In the genomic region with DNA sequence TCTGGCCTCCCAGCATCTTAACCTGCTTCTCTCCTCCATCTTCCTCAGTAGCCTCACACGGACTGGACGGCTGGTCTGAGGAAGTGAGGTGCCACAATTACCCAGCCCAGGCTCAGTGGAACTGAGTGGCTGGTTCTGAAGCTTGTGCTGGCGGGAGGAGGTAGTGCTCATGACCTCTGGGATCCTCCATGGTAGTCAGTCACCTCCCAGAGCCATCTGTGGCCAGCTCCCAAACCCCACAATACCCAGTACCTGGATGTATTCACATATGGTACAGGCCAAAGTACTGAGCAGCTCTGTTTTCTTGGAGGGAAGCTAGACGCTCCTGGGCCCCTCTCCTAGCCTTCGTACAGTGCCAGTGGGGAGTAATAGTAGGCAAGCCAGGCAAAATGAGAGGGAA, we compare ENCODE assay signal across 17 mouse cellular contexts.
DNase-seq lines count a peak whose midpoint lies in the region; ATAC-seq lines count a peak whose summit lies in the region.
"Had no signal": no experiment of that assay in that cellular context is flagged by ENCODE, and none has a peak within 500 bp of the region (broad histone marks: within the 10 kb centered on the region; RNA-seq: fewer than 3 reads in every experiment).

No protein-coding gene starts in this region.

- H3K27me3 ChIP-seq in limb, embryonic 12.5 days, result peaks cover 23% of the 10 kb centered on the region; the same call in 1 of the 2 replicates
- peaks cover 50% of the 10 kb centered on the region for H3K27me3 ChIP-seq in limb, embryonic 10.5 days (ENCODE audit: low read depth, poor library complexity, severe bottlenecking)
- H3K27me3 ChIP-seq in embryonic facial prominence, embryonic 15.5 days, result no peaks in the 10 kb centered on the region; the same call in 1 of the 2 replicates

- H3K4me3 ChIP-seq in limb, embryonic 12.5 days (replicated peaks), result no peak overlapping the region
- H3K4me3 ChIP-seq in limb, embryonic 10.5 days, result no peak overlapping the region
- no peak overlapping the region for H3K4me3 ChIP-seq in embryonic facial prominence, embryonic 15.5 days (replicated peaks)
- H3K4me3 ChIP-seq: megakaryocyte, embryonic 14.5 days had no signal

- no peak overlapping the region for H3K4me2 ChIP-seq in limb, embryonic 12.5 days
- H3K4me2 ChIP-seq in embryonic facial prominence, embryonic 15.5 days (replicated peaks), result no peak overlapping the region
- H3K4me2 ChIP-seq: liver, embryonic 11.5 days had no signal

- DNase-seq in gastrocnemius, postnatal 25 days, result peak; percentile 2
- no peak for DNase-seq in gastrocnemius, adult 18-20 months (ENCODE audit: low spot score)
- no peak for DNase-seq in limb, embryonic 10.5 days (ENCODE audit: low spot score)
- peak; percentile 1 to 2 for DNase-seq in thymus, postnatal 36 days
- DNase-seq in thymus, postnatal 25 days, result no peak
- DNase-seq: cerebellum, adult 18-20 months; embryo, embryonic 11 days; heart, postnatal 36 days; kidney, adult 2 months; kidney, postnatal 10 days; spleen, adult 18-20 months; thymus, adult 2 months had no signal

- H3K4me1 ChIP-seq in limb, embryonic 12.5 days (replicated peaks), result peaks cover 66% of the 10 kb centered on the region
- peaks cover 80% of the 10 kb centered on the region for H3K4me1 ChIP-seq in limb, embryonic 10.5 days
- peaks cover 51% of the 10 kb centered on the region for H3K4me1 ChIP-seq in embryonic facial prominence, embryonic 15.5 days

- peak overlapping the region; percentile 12; the same call in 1 of the 2 replicates for H3K9ac ChIP-seq in limb, embryonic 12.5 days (replicated peaks)
- H3K9ac ChIP-seq in embryonic facial prominence, embryonic 15.5 days, result no peak overlapping the region

- no peak for ATAC-seq in limb, embryonic 12.5 days (ENCODE audit: insufficient number of reproducible peaks, insufficient read depth, low FRiP score, low TSS enrichment, low read depth)
- ATAC-seq in embryonic facial prominence, embryonic 15.5 days (ENCODE audit: insufficient number of reproducible peaks, low FRiP score, low TSS enrichment, low read depth), result 0 out of 2 replicates have a peak, but pooled peaks have one; percentile 6
- ATAC-seq: midbrain, embryonic 16.5 days had no signal

- 0 out of 2 replicates have a peak overlapping the region, but pooled peaks have one; percentile 23 for H3K27ac ChIP-seq in limb, embryonic 12.5 days
- H3K27ac ChIP-seq in limb, embryonic 10.5 days, result no peak overlapping the region; the same call in 1 of the 2 replicates
- H3K27ac ChIP-seq in embryonic facial prominence, embryonic 15.5 days (replicated peaks), result no peak overlapping the region

- 74% methylated on average over 5 of the region's 5 CpGs for WGBS in limb, embryonic 12.5 days
- 84% methylated on average over 5 of the region's 5 CpGs for WGBS in limb, embryonic 10.5 days
- WGBS in embryonic facial prominence, embryonic 15.5 days, result 82% methylated on average over 5 of the region's 5 CpGs

- no peaks in the 10 kb centered on the region for H3K36me3 ChIP-seq in limb, embryonic 12.5 days
- H3K36me3 ChIP-seq in limb, embryonic 10.5 days, result no peaks in the 10 kb centered on the region
- H3K36me3 ChIP-seq in embryonic facial prominence, embryonic 15.5 days, result no peaks in the 10 kb centered on the region

- H3K9me3 ChIP-seq in limb, embryonic 12.5 days, result no peaks in the 10 kb centered on the region
- H3K9me3 ChIP-seq in limb, embryonic 10.5 days (replicated peaks), result no peaks in the 10 kb centered on the region
- H3K9me3 ChIP-seq in embryonic facial prominence, embryonic 15.5 days (replicated peaks), result no peaks in the 10 kb centered on the region
- H3K9me3 ChIP-seq: megakaryocyte, embryonic 14.5 days had no signal

Comparison
In these comparisons a context has a peak if more than half of its experiments do, and no peak if none do; other contexts are left out.
1. DNase-seq: peak in gastrocnemius, postnatal 25 days (single experiment) and thymus, postnatal 36 days (2 of 2); none in gastrocnemius, adult 18-20 months (single experiment), limb, embryonic 10.5 days (single experiment) and thymus, postnatal 25 days (single experiment).